Mouse (Mus musculus): Measurements from ENCODE around the gene Nabp2. TPM values are rescaled to one million over a fixed set of nuclear protein-coding genes. Genes with fewer than 3 reads are reported as not detected.

Nabp2 gene
- total RNA-seq (2021) = 10 to 100 TPM; 43.6 to 45.6 TPM
- long read RNA-seq, experiment 1, transcript Nabp2-201 (7 exons, 1,130 nt) = major isoform, 49 of 55 reads
- long read RNA-seq, experiment 1, partial matches to known transcripts = 1 of 55 reads
- long read RNA-seq, experiment 1, other reads (novel, unspliced or antisense) = 2 of 55 reads
- long read RNA-seq, experiment 2, transcript Nabp2-201 (7 exons, 1,130 nt) = major isoform, 49 of 55 reads
- long read RNA-seq, experiment 2, partial matches to known transcripts = 1 of 55 reads
- long read RNA-seq, experiment 2, other reads (novel, unspliced or antisense) = 3 of 55 reads

DNA sequence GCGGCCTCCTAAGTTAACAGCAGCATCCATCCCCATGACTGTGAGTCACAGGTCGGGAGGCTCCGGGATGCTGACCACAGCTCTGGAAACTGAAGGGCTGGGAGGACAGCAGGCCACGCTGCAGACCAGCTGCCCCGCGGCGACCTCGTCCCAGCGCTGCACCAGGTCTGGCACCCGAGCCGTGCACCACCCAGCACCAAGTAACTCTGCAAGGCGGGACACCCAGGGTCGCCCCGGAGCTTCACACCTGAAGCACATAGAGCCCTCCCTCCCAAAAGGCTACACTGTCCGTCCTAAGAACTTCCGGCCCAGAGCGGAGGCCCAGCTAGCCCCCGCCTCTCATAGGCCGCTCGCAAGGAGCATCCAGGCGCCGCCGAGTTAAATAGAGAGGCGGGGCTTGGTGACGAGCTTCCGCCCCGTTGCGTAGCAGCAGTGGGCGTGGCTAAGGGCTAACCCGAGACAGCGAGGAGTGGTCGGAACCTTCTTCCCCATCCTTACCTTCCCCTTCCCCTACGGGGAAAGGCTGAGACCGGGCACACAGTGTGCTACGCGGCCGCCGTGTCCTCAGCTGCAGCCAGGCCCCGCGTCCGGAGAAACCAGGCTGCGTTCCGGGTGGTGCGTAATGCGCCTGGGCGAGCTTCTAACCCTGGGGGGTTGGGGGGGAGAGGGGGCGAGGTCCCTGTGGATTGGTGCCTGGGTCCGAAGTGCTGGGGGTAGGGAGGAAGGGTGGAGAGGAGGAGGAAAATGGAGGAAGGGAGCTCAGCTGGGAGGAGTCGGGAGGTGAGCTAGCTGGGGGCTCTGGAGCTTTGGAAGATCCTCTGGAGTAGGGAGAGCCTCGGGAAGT lies at the start of gene Nabp2, which contains the start of gene Rnf41:
TSS of gene Nabp2 (minus strand) at position 282 of the 844 bp plus-strand sequence.
TSS of gene Rnf41 (plus strand) at position 447 of the 844 bp plus-strand sequence.
- DNase-seq = peak; percentile 97 to 99
- intact Hi-C loops (cut with DNase I) = loop anchor here (1.0 to 2.0 kb wide), 2 partner anchors 15 to 44 kb away; no protein-coding TSS in a partner anchor

DNA sequence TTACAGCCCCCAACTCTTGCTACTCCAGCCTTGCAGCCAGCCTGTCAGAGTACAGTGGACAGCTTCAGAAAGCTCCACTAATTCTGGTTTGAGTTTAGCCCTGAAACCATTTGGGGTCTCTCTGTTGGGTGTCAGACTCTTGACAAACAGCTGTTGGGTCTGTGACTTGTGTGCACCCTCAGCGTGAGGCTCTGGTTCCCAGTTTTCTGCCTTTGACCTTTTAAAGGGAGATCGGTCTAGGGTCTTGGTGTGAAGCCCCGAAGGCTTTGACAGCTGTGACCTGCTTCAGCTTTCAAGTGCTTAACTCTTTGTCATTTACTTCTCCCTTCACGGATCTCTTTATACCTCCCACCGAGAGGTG lies 49.0 kb upstream of the Nabp2 start:
- intact Hi-C loops (cut with DNase I) = no loop called here
- DNase-seq = no peak

- DNase-seq = peak in 1 of 2 experiments; percentile 38
- intact Hi-C loops (cut with DNase I) = loop anchor here (2.0 kb wide), 1 partner anchor 83 kb away; the partner anchor contains the start of gene Ankrd52
These were observed 48.3 kb upstream of the Nabp2 start for GRCm38 (mm10) chr10:128459409-128460269.

DNA sequence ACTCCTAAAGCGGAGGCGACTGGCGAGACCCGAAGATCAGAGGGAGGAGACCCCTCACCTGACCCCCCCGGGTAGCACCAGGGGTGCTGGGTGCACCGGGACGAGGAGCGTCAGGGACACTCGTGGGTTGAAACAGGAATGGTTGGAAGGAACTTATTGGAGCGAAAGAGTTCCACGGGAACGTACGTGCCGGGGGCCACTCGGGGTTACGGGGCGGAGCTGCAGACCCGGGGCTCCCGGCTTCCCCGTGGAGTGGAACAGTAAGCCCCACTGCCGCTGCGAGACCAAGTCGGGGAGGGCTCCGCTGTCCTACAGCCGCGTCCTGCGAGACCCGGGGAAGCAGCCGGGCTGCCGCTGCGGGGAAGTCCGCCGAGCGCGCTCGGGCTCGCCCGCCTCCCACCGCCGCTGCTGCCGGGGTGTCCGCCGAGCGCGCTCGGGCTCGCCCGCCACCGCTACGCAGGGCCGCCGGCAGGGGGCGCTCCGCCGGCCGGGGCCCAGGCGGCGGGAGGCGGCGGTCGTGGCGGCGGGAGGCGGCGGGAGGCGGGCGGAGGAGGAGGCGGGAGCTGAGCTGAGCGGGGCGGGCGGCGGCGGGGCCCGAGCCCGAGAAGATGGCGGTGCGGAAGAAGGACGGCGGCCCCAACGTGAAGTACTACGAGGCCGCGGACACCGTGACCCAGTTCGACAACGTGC lies 47.6 kb upstream of the Nabp2 start, which contains the start of gene Smarcc2:
TSS of gene Smarcc2 (plus strand) at position 530 of the 690 bp plus-strand sequence.
- intact Hi-C loops (cut with DNase I) = loop anchor here (1.0 to 2.0 kb wide), 3 partner anchors 77 to 90 kb away; partner anchors contain the start of gene Ankrd52
- peak; percentile 91 to 94 for DNase-seq

GRCm38 (mm10) chr10:128458348-128458718 lies 47.0 kb upstream of the Nabp2 start:
- peak; percentile 94 to 97 for DNase-seq
- intact Hi-C loops (cut with DNase I) = loop anchor here (1.0 to 2.0 kb wide), 3 partner anchors 78 to 89 kb away; partner anchors contain the start of gene Ankrd52

- DNase-seq = no peak
- intact Hi-C loops (cut with DNase I) = loop anchor here (1.0 to 2.0 kb wide), 3 partner anchors 79 to 88 kb away; partner anchors contain the start of gene Ankrd52
These were observed 46.4 kb upstream of the Nabp2 start for GRCm38 (mm10) chr10:128457676-128458075.

- DNase-seq = peak; percentile 61 to 83
- intact Hi-C loops (cut with DNase I) = loop anchor here (1.0 kb wide), 1 partner anchor 44 kb away; the partner anchor contains the start of genes Nabp2 and Rnf41
These were observed 44.0 kb upstream of the Nabp2 start for GRCm38 (mm10) chr10:128455280-128455679.

GRCm38 (mm10) chr10:128454471-128454870 lies 43.2 kb upstream of the Nabp2 start:
- intact Hi-C loops (cut with DNase I) = loop anchor here (1.0 kb wide), 1 partner anchor 119 kb away; no protein-coding TSS in a partner anchor
- DNase-seq = no peak

DNA sequence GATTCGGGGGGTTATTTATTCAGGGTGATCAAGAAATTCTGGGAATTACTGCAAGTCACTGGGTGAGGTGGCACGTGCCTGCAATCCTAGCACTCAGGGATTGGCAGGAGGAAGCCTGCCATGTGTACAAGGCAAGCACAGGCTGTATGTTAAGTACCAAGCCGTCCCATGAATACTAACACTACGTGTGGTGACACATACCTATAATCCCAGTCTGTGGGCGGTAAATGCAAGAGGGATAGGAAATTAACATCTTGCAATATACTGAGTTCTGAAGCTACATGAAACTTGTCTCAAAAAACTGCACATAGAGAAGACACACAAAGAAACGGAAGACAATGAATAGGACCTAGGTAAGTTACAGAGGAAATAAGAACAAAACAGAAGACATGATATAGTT lies 39.7 kb upstream of the Nabp2 start:
- DNase-seq = no peak
- intact Hi-C loops (cut with DNase I) = no loop called here

- DNase-seq = no peak
- intact Hi-C loops (cut with DNase I) = no loop called here
These were observed 34.1 kb upstream of the Nabp2 start for GRCm38 (mm10) chr10:128445407-128445806.

- no peak for DNase-seq
- intact Hi-C loops (cut with DNase I) = loop anchor here (5.0 kb wide), 1 partner anchor 37 kb away; no protein-coding TSS in a partner anchor
These were observed 33.1 kb upstream of the Nabp2 start for GRCm38 (mm10) chr10:128444354-128444753.

DNA sequence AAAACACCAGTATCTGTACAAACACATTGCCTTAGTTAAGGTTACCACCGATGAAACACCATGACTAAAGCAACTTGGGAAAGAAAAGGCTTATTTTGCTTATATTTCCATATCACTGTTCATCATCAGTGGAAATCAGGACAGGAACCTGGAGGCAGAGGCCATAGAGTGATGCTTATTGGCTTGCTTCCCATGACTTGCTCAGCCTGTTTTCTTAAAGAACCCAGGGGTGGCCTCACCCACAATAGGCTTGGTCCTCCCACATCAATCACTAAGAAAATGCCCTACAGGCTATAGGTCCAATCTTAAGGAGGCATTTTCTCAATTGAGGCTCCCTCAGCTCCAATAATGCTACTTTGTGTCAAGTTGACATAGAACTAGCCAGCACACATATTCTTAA lies 31.4 kb upstream of the Nabp2 start:
- intact Hi-C loops (cut with DNase I) = loop anchor here (5.0 kb wide), 1 partner anchor 35 kb away; no protein-coding TSS in a partner anchor
- DNase-seq = no peak

- no peak for DNase-seq
- intact Hi-C loops (cut with DNase I) = loop anchor here (5.0 kb wide), 1 partner anchor 34 kb away; no protein-coding TSS in a partner anchor
These were observed 30.2 kb upstream of the Nabp2 start for GRCm38 (mm10) chr10:128441324-128442119.

GRCm38 (mm10) chr10:128440407-128440806 lies 29.1 kb upstream of the Nabp2 start:
- DNase-seq = peak in 1 of 2 experiments; percentile 39
- intact Hi-C loops (cut with DNase I) = loop anchor here (5.0 kb wide), 1 partner anchor 33 kb away; no protein-coding TSS in a partner anchor

GRCm38 (mm10) chr10:128438675-128439279 lies 27.5 kb upstream of the Nabp2 start:
- DNase-seq = peak in 1 of 2 experiments; percentile 13
- intact Hi-C loops (cut with DNase I) = loop anchor here (2.0 kb wide), 1 partner anchor 14 kb away; no protein-coding TSS in a partner anchor

GRCm38 (mm10) chr10:128436376-128436775 lies 25.1 kb upstream of the Nabp2 start:
- no peak for DNase-seq
- intact Hi-C loops (cut with DNase I) = no loop called here

- intact Hi-C loops (cut with DNase I) = no loop called here
- DNase-seq = no peak
These were observed 24.6 kb upstream of the Nabp2 start for GRCm38 (mm10) chr10:128435873-128436272.
